Mouse (Mus musculus) kidney, embryonic 15.5 days (tissue): ENCODE data around the gene Spc24. TPM values are rescaled to one million over a fixed set of nuclear protein-coding genes. Genes with fewer than 3 reads are reported as not detected.
"Not testable (repeated sequence)": the region's sequence is repeated elsewhere in the genome, so short reads cannot be mapped to it uniquely, and the experiment has no call there.

Experiments
- ATAC-seq: fragments of 200-750 bp; cut with Nextera tagmentation; replicated peaks from 2 replicates; pipeline ENCODE4 v1.8.0; 2017; ENCODE audit warnings: moderate TSS enrichment; ENCODE audit not compliant: low FRiP score
- H3K27ac ChIP-seq: fragments of 300-500 bp; sonication (generic); 2 replicates; pipeline ENCODE4 v1.5.1; 2015; ENCODE audit warnings: mild to moderate bottlenecking, inconsistent platforms
- H3K27me3 ChIP-seq: fragments of 300-500 bp; sonication (generic); 2 replicates; pipeline ENCODE4 v1.6.1; 2015; ENCODE audit warnings: inconsistent platforms
- H3K36me3 ChIP-seq: fragments of 300-500 bp; sonication (generic); 2 replicates; pipeline ENCODE4 v1.6.1; 2015; ENCODE audit warnings: inconsistent platforms
- H3K4me1 ChIP-seq: fragments of 300-500 bp; sonication (generic); 2 replicates; pipeline ENCODE4 v1.6.1; 2015; ENCODE audit warnings: inconsistent platforms
- H3K4me2 ChIP-seq: fragments of 300-500 bp; sonication (generic); 2 replicates; pipeline ENCODE4 v1.6.1; 2015; ENCODE audit warnings: moderate library complexity, mild to moderate bottlenecking, inconsistent platforms
- H3K4me3 ChIP-seq: fragments of 300-500 bp; sonication (generic); replicated peaks from 2 replicates; pipeline ENCODE4 v1.5.1; 2015; ENCODE audit warnings: mild to moderate bottlenecking, inconsistent platforms
- H3K9ac ChIP-seq: fragments of 300-500 bp; sonication (generic); 2 replicates; pipeline ENCODE4 v1.6.1; 2015; ENCODE audit warnings: mild to moderate bottlenecking, inconsistent platforms
- H3K9me3 ChIP-seq: fragments of 300-500 bp; sonication (generic); replicated peaks from 2 replicates; pipeline ENCODE4 v1.6.1; 2016; ENCODE audit warnings: inconsistent platforms
- WGBS: fragments of 180-500 bp; shearing (Covaris S2); methylation state at CpG from one replicate; pipeline ENCODE4 v1.1.7; 2015; ENCODE audit warnings: mixed read lengths; 5-methylcytosine and 5-hydroxymethylcytosine counted together
- polyA plus RNA-seq: library from polyadenylated mRNA; unstranded; fragments of >200 nt; fragmentation: Nextera tagmentation; extraction: Ambion mirVana; gene quantifications from 2 replicates; pipeline ENCODE4 v1.2.1, GENCODE M21; 2015

The Spc24 gene
- polyA plus RNA-seq, 1 experiment from 2014 or later, result 135 TPM

DNA sequence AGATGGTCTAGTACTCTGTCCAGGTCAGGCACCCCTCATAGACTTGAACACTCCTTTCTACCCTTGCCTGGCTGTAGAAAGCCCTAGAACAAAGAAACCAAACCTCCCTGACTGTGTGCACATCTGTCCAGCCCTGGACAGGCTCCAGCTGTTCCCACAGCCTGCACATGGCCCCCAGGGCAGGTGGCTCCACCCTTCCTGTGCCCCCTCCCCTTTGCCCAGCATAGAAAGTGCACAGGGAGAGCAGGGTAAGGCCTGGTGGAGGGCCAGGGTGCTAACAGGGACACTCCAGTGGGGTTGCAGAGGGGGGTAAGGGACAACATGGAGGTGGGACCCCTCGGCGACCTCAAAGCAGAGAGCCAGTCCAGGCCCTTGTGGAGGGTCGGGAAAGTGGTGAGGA, 36.2 kb upstream of the Spc24 start:
- Histone ChIP-seq H3K27ac (peak overlapping the region; percentile 96), H3K4me2 (peak overlapping the region; percentile 64), H3K9me3 (no peaks in the 10 kb centered on the region), H3K9ac (peak overlapping the region; percentile 23), H3K4me1 (peaks cover 70% of the 10 kb centered on the region), H3K27me3 (no peaks in the 10 kb centered on the region), H3K36me3 (peaks cover 55% of the 10 kb centered on the region), H3K4me3 (peak overlapping the region; percentile 68)
- 25% methylated on average over 3 of the region's 3 CpGs for WGBS
- no peak for ATAC-seq

- Histone ChIP-seq H3K4me3 (peak overlapping the region; percentile 68), H3K9ac (no peak overlapping the region), H3K4me1 (peaks cover 70% of the 10 kb centered on the region), H3K9me3 (no peaks in the 10 kb centered on the region), H3K27me3 (no peaks in the 10 kb centered on the region), H3K27ac (peak overlapping the region; percentile 96), H3K36me3 (peaks cover 53% of the 10 kb centered on the region), H3K4me2 (peak overlapping the region; percentile 64)
- 79% methylated on average over 5 of the region's 5 CpGs for WGBS
- no peak for ATAC-seq
Observed at GRCm38 (mm10) chr9:21795579-21795978, 35.5 kb upstream of the Spc24 start.

DNA sequence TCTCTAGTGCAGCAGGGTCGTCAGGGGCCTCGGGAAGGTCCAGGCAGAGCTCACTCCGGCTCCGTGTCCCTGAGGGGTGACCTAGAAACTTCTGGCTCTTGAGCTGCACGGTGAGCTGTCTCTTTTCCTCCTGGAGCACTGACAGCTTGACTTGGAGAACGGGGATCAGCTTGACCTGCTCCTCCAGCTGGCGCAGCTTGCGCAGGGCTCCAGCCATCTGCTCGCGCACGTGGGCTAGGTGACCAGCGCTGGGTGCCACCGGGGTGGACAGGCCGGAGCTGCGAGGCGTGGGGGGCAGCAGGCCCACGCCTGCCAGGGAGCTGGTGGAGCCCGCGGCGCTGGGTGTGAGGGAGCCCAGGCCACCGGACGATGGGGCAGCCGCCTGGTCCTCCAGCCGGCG, 34.8 kb upstream of the Spc24 start:
- no peak overlapping the region for H3K9ac ChIP-seq
- H3K27me3 ChIP-seq, result no peaks in the 10 kb centered on the region
- 92% methylated on average over 25 of the region's 25 CpGs for WGBS
- no peak for ATAC-seq
- H3K4me2 ChIP-seq, result no peak overlapping the region
- H3K27ac ChIP-seq, result no peak overlapping the region
- peaks cover 73% of the 10 kb centered on the region for H3K4me1 ChIP-seq
- H3K9me3 ChIP-seq, result no peaks in the 10 kb centered on the region
- peaks cover 55% of the 10 kb centered on the region for H3K36me3 ChIP-seq
- H3K4me3 ChIP-seq, result no peak overlapping the region

- H3K4me3 ChIP-seq, result no peak overlapping the region
- peaks cover 73% of the 10 kb centered on the region for H3K4me1 ChIP-seq
- H3K9me3 ChIP-seq, result no peaks in the 10 kb centered on the region
- 94% methylated on average over 18 of the region's 18 CpGs for WGBS
- H3K36me3 ChIP-seq, result peaks cover 60% of the 10 kb centered on the region
- H3K27ac ChIP-seq, result no peak overlapping the region
- no peak for ATAC-seq
- no peak overlapping the region for H3K9ac ChIP-seq
- no peaks in the 10 kb centered on the region for H3K27me3 ChIP-seq
- no peak overlapping the region for H3K4me2 ChIP-seq
Observed at GRCm38 (mm10) chr9:21794344-21794834, 34.3 kb upstream of the Spc24 start.

DNA sequence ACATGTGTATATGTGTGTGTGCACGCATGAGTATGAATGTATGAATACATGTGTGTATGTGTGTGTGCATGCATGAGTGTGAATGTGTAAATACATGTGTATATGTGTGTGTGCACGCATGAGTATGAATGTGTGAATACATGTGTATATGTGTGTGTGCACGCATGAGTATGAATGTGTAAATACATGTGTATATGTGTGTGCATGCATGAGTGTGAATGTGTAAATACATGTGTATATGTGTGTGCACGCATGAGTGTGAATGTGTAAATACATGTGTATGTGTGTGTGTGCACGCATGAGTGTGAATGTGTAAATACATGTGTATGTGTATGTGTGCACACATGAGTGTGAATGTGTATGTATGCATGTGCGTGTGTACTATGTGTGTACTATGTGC, 33.4 kb upstream of the Spc24 start:
- not testable (repeated sequence) for H3K27me3 ChIP-seq, H3K4me3 ChIP-seq, H3K27ac ChIP-seq, ATAC-seq, H3K4me2 ChIP-seq, H3K9ac ChIP-seq, H3K9me3 ChIP-seq
- Histone ChIP-seq H3K4me1 (peaks cover 64% of the 10 kb centered on the region), H3K36me3 (peaks cover 69% of the 10 kb centered on the region)
- 95% methylated on average over 6 of the region's 6 CpGs for WGBS

DNA sequence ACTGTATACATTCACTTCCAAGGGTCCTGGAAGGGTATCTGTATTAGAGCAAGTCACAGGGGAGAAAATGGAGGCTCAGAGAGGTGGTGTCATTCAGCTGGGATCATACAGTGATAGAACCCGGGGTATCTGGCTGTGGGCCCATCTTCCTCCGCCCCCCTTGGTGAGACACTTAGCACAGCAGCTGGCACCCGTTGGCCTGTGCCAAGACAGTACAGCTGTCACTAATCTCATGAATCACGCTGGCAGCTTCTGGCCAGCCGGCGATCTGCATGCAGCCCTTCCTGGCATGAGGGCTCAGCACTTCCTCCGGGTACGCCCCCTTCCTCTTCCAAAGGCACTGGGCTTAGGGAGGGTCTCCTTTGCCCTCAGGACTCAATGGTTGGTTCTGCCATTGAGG, 32.5 kb upstream of the Spc24 start:
- H3K4me2 ChIP-seq, result peak overlapping the region; percentile 37
- no peak overlapping the region for H3K9ac ChIP-seq
- 33% methylated on average over 8 of the region's 8 CpGs for WGBS
- H3K4me1 ChIP-seq, result peaks cover 69% of the 10 kb centered on the region
- H3K27me3 ChIP-seq, result no peaks in the 10 kb centered on the region
- peaks cover 73% of the 10 kb centered on the region for H3K36me3 ChIP-seq
- peak overlapping the region; percentile 23; the same call in 1 of the 2 replicates for H3K27ac ChIP-seq
- H3K9me3 ChIP-seq, result no peaks in the 10 kb centered on the region
- no peak overlapping the region for H3K4me3 ChIP-seq
- peak; percentile 34; the same call in 1 of the 2 replicates for ATAC-seq

DNA sequence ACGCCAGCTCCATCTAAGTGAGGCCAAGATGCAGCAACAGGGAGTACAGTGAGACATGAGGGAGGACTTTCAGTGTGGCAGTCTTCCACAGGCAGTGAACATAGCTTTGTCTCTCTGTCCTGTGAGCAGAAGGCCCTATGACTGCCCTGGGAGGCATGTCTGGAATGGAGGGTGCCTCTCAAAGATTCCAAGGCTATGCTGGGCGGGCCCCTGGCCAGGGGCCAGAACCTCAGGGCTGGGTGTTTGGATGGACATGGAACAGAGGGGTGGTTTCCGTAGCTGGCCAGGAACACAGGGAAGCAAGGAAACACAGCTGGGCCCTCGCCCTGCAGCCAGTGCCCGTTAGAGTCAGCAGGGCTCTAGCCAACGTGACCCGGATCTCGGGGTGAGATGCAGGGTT, 31.8 kb upstream of the Spc24 start:
- Histone ChIP-seq H3K36me3 (peaks cover 77% of the 10 kb centered on the region), H3K4me1 (peaks cover 68% of the 10 kb centered on the region), H3K27me3 (no peaks in the 10 kb centered on the region), H3K9me3 (no peaks in the 10 kb centered on the region), H3K4me3 (no peak overlapping the region), H3K4me2 (peak overlapping the region; percentile 37; the same call in 1 of the 2 replicates), H3K27ac (no peak overlapping the region), H3K9ac (no peak overlapping the region)
- no peak for ATAC-seq
- 77% methylated on average over 8 of the region's 8 CpGs for WGBS

DNA sequence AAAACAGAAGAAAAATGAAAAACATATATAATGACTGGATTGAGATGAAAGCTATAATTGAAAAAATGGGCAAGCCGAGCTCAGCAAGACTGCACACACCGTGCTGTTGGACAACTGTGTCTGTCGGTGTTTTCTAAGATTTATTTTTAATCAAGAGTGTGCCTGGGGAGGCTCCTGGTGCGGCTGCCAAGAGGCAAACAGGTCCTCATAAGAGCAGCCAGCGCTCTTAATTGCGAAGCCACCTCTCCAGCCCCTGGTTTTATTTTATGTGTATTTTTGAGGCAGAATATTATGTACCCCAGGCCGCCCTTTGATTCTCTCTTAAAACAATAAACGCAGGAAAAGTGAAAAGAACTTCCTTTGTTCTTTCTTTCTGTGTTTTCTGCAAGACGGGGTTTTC, 28.1 kb upstream of the Spc24 start:
- 67% methylated on average over 9 of the region's 9 CpGs for WGBS
- Histone ChIP-seq H3K36me3 (peaks cover 84% of the 10 kb centered on the region), H3K27me3 (no peaks in the 10 kb centered on the region), H3K9me3 (no peaks in the 10 kb centered on the region), H3K4me2 (no peak overlapping the region), H3K27ac (peak overlapping the region; percentile 42; the same call in 1 of the 2 replicates), H3K4me1 (peaks cover 36% of the 10 kb centered on the region), H3K4me3 (no peak overlapping the region), H3K9ac (no peak overlapping the region)
- ATAC-seq, result no peak

DNA sequence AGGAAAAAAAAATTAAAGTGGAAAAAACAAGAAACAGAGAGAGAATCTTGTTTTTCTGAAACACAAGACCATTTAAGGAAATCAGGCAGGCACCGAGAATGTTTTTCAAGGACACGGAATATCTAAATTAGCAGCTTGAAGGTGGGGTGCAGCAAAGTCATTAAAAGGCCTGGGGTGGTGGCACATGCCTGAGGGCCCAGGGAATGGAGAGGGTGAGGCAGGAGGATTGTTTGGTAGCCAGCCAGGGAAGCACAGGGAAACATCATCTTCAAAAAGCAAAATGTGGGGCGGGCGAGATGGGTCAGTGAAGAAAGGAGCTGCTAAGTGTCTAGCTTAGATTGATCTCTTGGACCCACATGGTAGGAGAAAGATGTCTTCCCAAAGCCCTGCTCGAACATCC, 27.6 kb upstream of the Spc24 start:
- peak overlapping the region; percentile 42; the same call in 1 of the 2 replicates for H3K27ac ChIP-seq
- 61% methylated on average over 5 of the region's 5 CpGs for WGBS
- H3K27me3 ChIP-seq, result no peaks in the 10 kb centered on the region
- H3K4me1 ChIP-seq, result peaks cover 30% of the 10 kb centered on the region
- no peaks in the 10 kb centered on the region for H3K9me3 ChIP-seq
- no peak for ATAC-seq
- no peak overlapping the region for H3K4me3 ChIP-seq
- no peak overlapping the region for H3K9ac ChIP-seq
- H3K4me2 ChIP-seq, result no peak overlapping the region
- peaks cover 81% of the 10 kb centered on the region for H3K36me3 ChIP-seq

DNA sequence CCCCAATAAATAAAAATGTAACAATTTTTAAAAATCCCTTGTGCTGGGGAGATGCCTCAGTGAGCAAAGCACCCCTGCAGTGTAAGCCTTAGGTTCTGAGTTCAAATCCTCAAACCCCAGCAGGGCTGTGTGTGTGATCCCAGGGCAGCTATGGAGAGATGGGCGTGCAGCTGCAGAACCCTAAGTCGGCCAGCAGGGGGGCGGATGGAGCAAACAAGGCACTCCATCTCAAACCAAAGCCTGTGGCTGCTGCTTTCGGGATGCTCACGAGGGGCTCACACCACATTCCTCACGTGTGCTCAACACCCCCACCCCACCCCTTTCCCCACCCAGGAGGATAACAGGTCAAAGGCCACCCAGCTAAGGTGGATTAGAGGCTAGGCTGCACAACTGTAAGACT, 26.8 kb upstream of the Spc24 start:
- Histone ChIP-seq H3K9me3 (no peaks in the 10 kb centered on the region), H3K27ac (0 out of 2 replicates have a peak overlapping the region, but pooled peaks have one; percentile 42), H3K4me3 (no peak overlapping the region), H3K27me3 (no peaks in the 10 kb centered on the region), H3K4me2 (peak overlapping the region; percentile 8; the same call in 1 of the 2 replicates), H3K4me1 (peaks cover 29% of the 10 kb centered on the region), H3K36me3 (peaks cover 83% of the 10 kb centered on the region), H3K9ac (no peak overlapping the region)
- WGBS, result 16% methylated on average over 6 of the region's 6 CpGs
- peak; percentile 57 for ATAC-seq

DNA sequence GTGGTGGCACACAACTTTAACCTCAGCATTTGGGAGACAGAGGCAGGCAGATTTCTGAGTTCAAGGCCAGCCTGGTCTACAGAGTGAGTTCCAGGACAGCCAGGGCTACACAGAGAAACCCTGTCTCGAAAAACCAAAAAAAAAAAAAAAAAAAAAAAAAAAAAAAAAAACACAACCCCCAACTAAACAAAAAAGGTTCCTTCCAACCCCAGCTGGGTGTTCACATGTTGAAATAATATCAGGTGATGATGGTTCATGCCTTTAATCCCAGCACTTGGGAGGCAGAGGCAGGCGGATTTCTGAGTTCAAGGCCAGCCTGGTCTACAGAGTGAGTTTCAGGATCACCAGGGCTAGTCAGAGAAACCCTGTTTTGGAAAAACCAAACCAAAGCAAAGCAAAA, 26.2 kb upstream of the Spc24 start:
- not testable (repeated sequence) for ATAC-seq, H3K4me2 ChIP-seq, H3K4me3 ChIP-seq, H3K9ac ChIP-seq, H3K27me3 ChIP-seq, H3K27ac ChIP-seq, H3K9me3 ChIP-seq
- H3K4me1 ChIP-seq, result peaks cover 23% of the 10 kb centered on the region
- WGBS, result 71% methylated on average over 2 of the region's 2 CpGs
- peaks cover 83% of the 10 kb centered on the region for H3K36me3 ChIP-seq

DNA sequence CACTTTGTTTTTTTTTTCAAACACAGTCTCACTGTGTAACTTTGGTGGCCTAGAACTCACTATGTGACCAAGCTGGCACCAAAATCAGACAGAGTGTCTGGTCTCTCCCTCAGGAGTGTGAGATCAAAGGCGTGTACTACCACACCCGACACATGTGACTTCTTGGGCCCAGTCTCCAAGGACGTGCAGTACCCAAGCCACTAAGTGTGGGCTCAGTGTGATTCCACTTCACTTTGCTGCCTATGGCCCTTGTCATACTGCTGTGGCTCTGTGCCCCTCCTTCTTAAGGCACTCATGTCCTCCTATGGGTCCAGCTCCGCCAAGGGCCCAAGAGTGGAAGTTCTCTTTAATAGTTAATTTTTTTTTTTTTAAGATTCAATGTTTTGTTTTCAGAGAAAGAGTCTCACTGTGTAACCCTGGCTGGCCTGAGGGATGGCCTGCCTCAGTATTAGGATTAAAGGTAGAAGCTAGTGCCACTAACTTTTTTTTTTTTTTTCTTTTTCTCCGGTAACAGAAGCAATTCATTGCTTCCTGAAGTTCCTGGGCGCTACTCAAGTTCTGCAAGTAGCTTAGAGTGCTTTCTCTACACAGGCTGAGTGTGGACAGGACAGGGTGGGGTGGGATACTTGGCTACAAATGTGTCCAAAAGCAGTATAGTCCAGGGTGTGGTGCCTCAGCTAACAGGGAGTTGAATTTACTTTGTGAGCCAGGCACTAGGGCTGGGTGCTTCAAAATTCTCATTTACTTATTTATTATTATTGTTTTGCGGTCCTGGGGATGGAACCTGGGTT, 24.6 kb upstream of the Spc24 start:
- peaks cover 84% of the 10 kb centered on the region for H3K36me3 ChIP-seq
- no peak for ATAC-seq

More for the DNA sequence above, 24.6 kb upstream of the Spc24 start:
- no peaks in the 10 kb centered on the region for H3K27me3 ChIP-seq
- 85% methylated on average over 7 of the region's 7 CpGs for WGBS
- H3K27ac ChIP-seq, result no peak overlapping the region
- no peak overlapping the region for H3K9ac ChIP-seq
- H3K4me2 ChIP-seq, result no peak overlapping the region
- H3K4me3 ChIP-seq, result no peak overlapping the region
- H3K9me3 ChIP-seq, result no peaks in the 10 kb centered on the region
- H3K4me1 ChIP-seq, result peaks cover 19% of the 10 kb centered on the region
